ENCODE assay signal across 12 mouse cellular contexts in genomic region chr1:172483361-172483660, GRCm38 (mm10). TPM values are rescaled to one million over a fixed set of nuclear protein-coding genes. Genes with fewer than 3 reads are reported as not detected.
DNase-seq lines count a peak whose midpoint lies in the region; ATAC-seq and TF ChIP-seq lines count a peak whose summit lies in the region.
"Had no signal": no experiment of that assay in that cellular context is flagged by ENCODE, and none has a peak within 500 bp of the region (broad histone marks: within the 10 kb centered on the region; RNA-seq: fewer than 3 reads in every experiment).

No protein-coding gene starts in this region.

- H3K4me3 ChIP-seq in heart, embryonic 13.5 days = peak overlapping the region; percentile 64
- H3K4me3 ChIP-seq in embryonic fibroblast, embryonic 13.5 days (ENCODE audit: insufficient read depth, low read length) = 0 out of 2 replicates have a peak overlapping the region, but pooled peaks have one; percentile 52
- H3K4me3 ChIP-seq in intestine, postnatal 0 days (ENCODE audit: low read depth, low read length) = peak overlapping the region; percentile 51
- H3K4me3 ChIP-seq in neural tube, embryonic 12.5 days = peak overlapping the region; percentile 67
- H3K4me3 ChIP-seq: liver, embryonic 15.5 days had no signal

- WGBS in heart, embryonic 13.5 days = 34% methylated on average over 4 of the region's 4 CpGs
- WGBS in intestine, postnatal 0 days = 27% methylated on average over 4 of the region's 4 CpGs
- WGBS in neural tube, embryonic 12.5 days = 10% methylated on average over 4 of the region's 4 CpGs

- H3K4me1 ChIP-seq in heart, embryonic 13.5 days = peaks cover 28% of the 10 kb centered on the region
- no peaks in the 10 kb centered on the region for H3K4me1 ChIP-seq in embryonic fibroblast, embryonic 13.5 days (ENCODE audit: control insufficient read depth, insufficient read depth, low read length)
- peaks cover 6% of the 10 kb centered on the region; the same call in 1 of the 2 replicates for H3K4me1 ChIP-seq in intestine, postnatal 0 days (replicated peaks; ENCODE audit: control insufficient read depth, insufficient read depth, low read length)
- peaks cover 50% of the 10 kb centered on the region for H3K4me1 ChIP-seq in neural tube, embryonic 12.5 days

- no peaks in the 10 kb centered on the region for H3K9me3 ChIP-seq in heart, embryonic 13.5 days
- no peaks in the 10 kb centered on the region for H3K9me3 ChIP-seq in intestine, postnatal 0 days (ENCODE audit: control insufficient read depth)
- no peaks in the 10 kb centered on the region for H3K9me3 ChIP-seq in neural tube, embryonic 12.5 days
- H3K9me3 ChIP-seq: liver, embryonic 15.5 days had no signal

- no peak for DNase-seq in heart, postnatal 36 days
- no peak for DNase-seq in thymus, postnatal 4 days
- DNase-seq in left cerebral cortex, postnatal 36 days (ENCODE audit: low spot score in 2 of 2) = no peak
- DNase-seq in thymus, postnatal 10 days (ENCODE audit: low spot score in 2 of 2) = no peak
- DNase-seq: adrenal gland, adult 2 months; right cerebral cortex, adult 18-20 months had no signal

- no peaks in the 10 kb centered on the region for H3K36me3 ChIP-seq in heart, embryonic 13.5 days
- 0 out of 2 replicates have a peak, but pooled peaks cover 17% of the 10 kb centered on the region for H3K36me3 ChIP-seq in intestine, postnatal 0 days (ENCODE audit: control insufficient read depth, insufficient read depth)
- H3K36me3 ChIP-seq in neural tube, embryonic 12.5 days = peaks cover 7% of the 10 kb centered on the region; the same call in 1 of the 2 replicates
- H3K36me3 ChIP-seq: liver, embryonic 15.5 days had no signal

- ATAC-seq in heart, embryonic 13.5 days (ENCODE audit: extremely low read depth, insufficient number of reproducible peaks, low FRiP score, low TSS enrichment) = no peak
- ATAC-seq in intestine, postnatal 0 days = no peak
- ATAC-seq in neural tube, embryonic 12.5 days (ENCODE audit: low FRiP score, low read depth) = no peak

- H3K4me2 ChIP-seq in heart, embryonic 13.5 days = peak overlapping the region; percentile 92
- peak overlapping the region; percentile 76 for H3K4me2 ChIP-seq in intestine, postnatal 0 days (replicated peaks; ENCODE audit: low read depth)
- H3K4me2 ChIP-seq in neural tube, embryonic 12.5 days (replicated peaks) = peak overlapping the region; percentile 91

- no peak overlapping the region for H3K27ac ChIP-seq in heart, embryonic 13.5 days (replicated peaks)
- no peak overlapping the region for H3K27ac ChIP-seq in embryonic fibroblast, embryonic 13.5 days (ENCODE audit: insufficient read depth, low read length)
- peak overlapping the region; percentile 78 for H3K27ac ChIP-seq in intestine, postnatal 0 days (ENCODE audit: low read depth, low read length)
- no peak overlapping the region for H3K27ac ChIP-seq in neural tube, embryonic 12.5 days
- H3K27ac ChIP-seq: liver, embryonic 15.5 days had no signal

- intact Hi-C loops in heart, postnatal 36 days (cut with DNase I) = no loop called here
- intact Hi-C loops in left cerebral cortex, postnatal 36 days (cut with DNase I) = no loop called here

- TF ChIP-seq POLR2A in embryonic fibroblast, embryonic 13.5 days (IDR thresholded peaks at IDR 0.05; ENCODE audit: low read depth, low read length) = no peak

- H3K27me3 ChIP-seq in heart, embryonic 13.5 days (replicated peaks) = peaks cover 30% of the 10 kb centered on the region
- H3K27me3 ChIP-seq in intestine, postnatal 0 days (replicated peaks; ENCODE audit: control insufficient read depth, insufficient read depth, low read length) = no peaks in the 10 kb centered on the region
- no peaks in the 10 kb centered on the region for H3K27me3 ChIP-seq in neural tube, embryonic 12.5 days (replicated peaks)

- no peak for TF ChIP-seq CTCF in embryonic fibroblast, embryonic 13.5 days (IDR thresholded peaks at IDR 0.05; ENCODE audit: borderline replicate concordance, insufficient read depth, low read length)
- TF ChIP-seq CTCF in intestine, postnatal 0 days (IDR thresholded peaks at IDR 0.05; ENCODE audit: low read depth) = peak; percentile 32

- peak overlapping the region; percentile 78 for H3K9ac ChIP-seq in heart, embryonic 13.5 days
- H3K9ac ChIP-seq in intestine, postnatal 0 days (ENCODE audit: low read depth, low read length) = 0 out of 2 replicates have a peak overlapping the region, but pooled peaks have one; percentile 37
- peak overlapping the region; percentile 75 for H3K9ac ChIP-seq in neural tube, embryonic 12.5 days
- H3K9ac ChIP-seq: liver, embryonic 15.5 days had no signal

RNA-seq across cellular contexts. Expression of gene Igsf9, which starts 1.7 kb away (rescaled TPM):
- 9.2 and 9.6 TPM in 2 replicates for polyA plus RNA-seq in heart, embryonic 13.5 days (2015; fragmentation: Nextera tagmentation; extraction: Ambion mirVana)
- under 1 TPM; 0.75 to 0.76 TPM for total RNA-seq in heart, postnatal 36 days (2021)
- polyA plus RNA-seq in embryonic fibroblast, embryonic 13.5 days (2011; ENCODE audit: insufficient read length, low read depth, missing spikeins) = 5.4 and 6.4 TPM in 2 replicates
- polyA plus RNA-seq in intestine, postnatal 0 days (2015; fragmentation: Nextera tagmentation; extraction: Ambion mirVana) = 73.4 and 93.7 TPM in 2 replicates
- 83.5 and 84.1 TPM in 2 replicates for polyA plus RNA-seq in neural tube, embryonic 12.5 days (2016; fragmentation: Nextera tagmentation; extraction: Ambion mirVana)
- total RNA-seq in left cerebral cortex, postnatal 36 days (2021) = 10 to 100 TPM in 1 of 2 experiments, 1 to 10 TPM in 1; 8.4 to 11.2 TPM

RNA-seq across cellular contexts. Expression of gene Slamf9, which starts 8.2 kb away (rescaled TPM):
- 1.2 and 1.3 TPM in 2 replicates for polyA plus RNA-seq in heart, embryonic 13.5 days (2015; fragmentation: Nextera tagmentation; extraction: Ambion mirVana)
- 1 to 10 TPM; 1.1 to 1.5 TPM for total RNA-seq in heart, postnatal 36 days (2021)
- 0.63 and 2.5 TPM in 2 replicates for polyA plus RNA-seq in embryonic fibroblast, embryonic 13.5 days (2011; ENCODE audit: insufficient read length, low read depth, missing spikeins)
- 1.8 and 2.1 TPM in 2 replicates for polyA plus RNA-seq in intestine, postnatal 0 days (2015; fragmentation: Nextera tagmentation; extraction: Ambion mirVana)
- 0.19 TPM in 1 of 2 replicates, not detected in the other for polyA plus RNA-seq in neural tube, embryonic 12.5 days (2016; fragmentation: Nextera tagmentation; extraction: Ambion mirVana)
- total RNA-seq in left cerebral cortex, postnatal 36 days (2021) = under 1 TPM; 0.49 to 0.82 TPM

RNA-seq across cellular contexts. Expression of gene Tagln2, which starts 16.5 kb away (rescaled TPM):
- 312 and 327 TPM in 2 replicates for polyA plus RNA-seq in heart, embryonic 13.5 days (2015; fragmentation: Nextera tagmentation; extraction: Ambion mirVana)
- total RNA-seq in heart, postnatal 36 days (2021) = 10 to 100 TPM; 71.9 to 78.4 TPM
- polyA plus RNA-seq in embryonic fibroblast, embryonic 13.5 days (2011; ENCODE audit: insufficient read length, low read depth, missing spikeins) = 468 and 642 TPM in 2 replicates
- polyA plus RNA-seq in intestine, postnatal 0 days (2015; fragmentation: Nextera tagmentation; extraction: Ambion mirVana) = 339 and 374 TPM in 2 replicates
- polyA plus RNA-seq in neural tube, embryonic 12.5 days (2016; fragmentation: Nextera tagmentation; extraction: Ambion mirVana) = 105 and 131 TPM in 2 replicates
- 10 to 100 TPM in 1 of 2 experiments, 1 to 10 TPM in 1; 10.0 to 11.6 TPM for total RNA-seq in left cerebral cortex, postnatal 36 days (2021)

RNA-seq across cellular contexts. Expression of gene Cfap45, which starts 37.3 kb away (rescaled TPM):
- 1.9 and 2.4 TPM in 2 replicates for polyA plus RNA-seq in heart, embryonic 13.5 days (2015; fragmentation: Nextera tagmentation; extraction: Ambion mirVana)
- total RNA-seq in heart, postnatal 36 days (2021) = under 1 TPM; 0.14 to 0.92 TPM
- 0.85 and 2.9 TPM in 2 replicates for polyA plus RNA-seq in embryonic fibroblast, embryonic 13.5 days (2011; ENCODE audit: insufficient read length, low read depth, missing spikeins)
- 0.77 and 1.3 TPM in 2 replicates for polyA plus RNA-seq in intestine, postnatal 0 days (2015; fragmentation: Nextera tagmentation; extraction: Ambion mirVana)
- polyA plus RNA-seq in neural tube, embryonic 12.5 days (2016; fragmentation: Nextera tagmentation; extraction: Ambion mirVana) = 2.3 and 2.5 TPM in 2 replicates
- total RNA-seq in left cerebral cortex, postnatal 36 days (2021) = 1 to 10 TPM; 3.4 to 4.0 TPM
- polyA plus RNA-seq: C2C12 had no signal
